Mouse (Mus musculus): ENCODE measurements around the gene Mrpl48. TPM values are rescaled to one million over a fixed set of nuclear protein-coding genes. Genes with fewer than 3 reads are reported as not detected.
"Not testable (repeated sequence)": the region's sequence is repeated elsewhere in the genome, so short reads cannot be mapped to it uniquely, and the experiment has no call there.

Mrpl48 gene
- total RNA-seq, 2 experiments from 2014 or later, result 63.9 to 78.5 TPM

- DNase-seq, result no peak
Observed at GRCm38 (mm10) chr7:100589816-100590215, 18.3 kb downstream of the Mrpl48 start.

- DNase-seq, result peak; percentile 92 to 96
Observed at GRCm38 (mm10) chr7:100582727-100583236, 25.3 kb downstream of the Mrpl48 start.

- DNase-seq, result no peak
Observed at GRCm38 (mm10) chr7:100582235-100582634, 25.9 kb downstream of the Mrpl48 start.

GRCm38 (mm10) chr7:100578794-100579193 is 29.3 kb downstream of the Mrpl48 start:
- no peak for DNase-seq

- DNase-seq, result no peak
Observed at GRCm38 (mm10) chr7:100572704-100573103, 35.4 kb downstream of the Mrpl48 start.

GRCm38 (mm10) chr7:100572061-100572460 is 36.0 kb downstream of the Mrpl48 start:
- DNase-seq, result no peak

- no peak for DNase-seq
Observed at GRCm38 (mm10) chr7:100570930-100571715, 37.0 kb downstream of the Mrpl48 start.

- DNase-seq, result no peak
Observed at GRCm38 (mm10) chr7:100569907-100570306, 38.2 kb downstream of the Mrpl48 start.

- DNase-seq, result not testable (repeated sequence)
Observed at GRCm38 (mm10) chr7:100567238-100567637, 40.9 kb downstream of the Mrpl48 start.

GRCm38 (mm10) chr7:100561861-100562587 is 46.1 kb downstream of the Mrpl48 start:
- no peak for DNase-seq

- DNase-seq, result no peak
Observed at GRCm38 (mm10) chr7:100559331-100559730, 48.8 kb downstream of the Mrpl48 start.

- no peak for DNase-seq
Observed at GRCm38 (mm10) chr7:100557241-100557640, 50.9 kb downstream of the Mrpl48 start.

- peak; percentile 22 to 25 for DNase-seq
Observed at GRCm38 (mm10) chr7:100555431-100555951, 52.6 kb downstream of the Mrpl48 start.

GRCm38 (mm10) chr7:100554939-100555338 is 53.2 kb downstream of the Mrpl48 start:
- DNase-seq, result no peak

- peak in 1 of 2 experiments; percentile 8 for DNase-seq
Observed at GRCm38 (mm10) chr7:100550338-100551007, 57.6 kb downstream of the Mrpl48 start.

- DNase-seq, result no peak
Observed at GRCm38 (mm10) chr7:100549796-100550195, 58.3 kb downstream of the Mrpl48 start.

- DNase-seq, result peak in 1 of 2 experiments; percentile 24
Observed at GRCm38 (mm10) chr7:100547631-100548030, 60.5 kb downstream of the Mrpl48 start.

- DNase-seq, result no peak
Observed at GRCm38 (mm10) chr7:100544437-100544836, 63.7 kb downstream of the Mrpl48 start.

GRCm38 (mm10) chr7:100539516-100539915 is 68.6 kb downstream of the Mrpl48 start:
- no peak for DNase-seq

GRCm38 (mm10) chr7:100537519-100537902 is 70.6 kb downstream of the Mrpl48 start:
- DNase-seq, result no peak

- DNase-seq, result peak; percentile 90 to 92
Observed at GRCm38 (mm10) chr7:100536804-100537518, 71.1 kb downstream of the Mrpl48 start, which contains the start of gene Coa4. Gene Coa4, plus strand, starts transcription at chr7:100537071.

GRCm38 (mm10) chr7:100535831-100536230 is 72.3 kb downstream of the Mrpl48 start:
- DNase-seq, result no peak
